Mouse (Mus musculus): ENCODE measurements around the gene Tsku. TPM values are rescaled to one million over a fixed set of nuclear protein-coding genes. Genes with fewer than 3 reads are reported as not detected.

Tsku gene
- polyA plus RNA-seq, 1 experiment from 2014 or later: 7.9 TPM

DNA sequence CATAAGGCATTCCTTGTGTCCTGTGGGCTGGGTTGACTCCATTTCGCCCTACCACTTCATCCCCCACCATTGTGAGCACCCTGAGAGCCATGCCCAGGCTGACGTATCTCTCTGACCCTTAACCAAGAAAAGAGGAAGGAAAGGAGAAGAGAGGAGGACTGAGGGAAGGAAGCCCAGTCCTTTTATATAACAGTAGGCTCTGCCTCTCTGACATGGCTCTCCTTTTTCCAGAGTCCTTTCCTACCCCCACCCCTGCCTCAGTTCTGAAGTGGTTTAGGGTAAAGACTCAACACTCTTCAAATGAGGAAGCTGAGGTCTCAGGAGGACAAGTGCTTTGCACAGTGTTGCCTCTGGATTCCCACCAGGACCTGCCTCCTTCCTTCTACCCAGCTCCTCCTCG, 27.1 kb downstream of the Tsku start:
- H3K4me3 ChIP-seq (replicated peaks; ENCODE audit: low read length): no peak overlapping the region
- ATAC-seq: no peak
- no peaks in the 10 kb centered on the region for H3K9me3 ChIP-seq (ENCODE audit: control insufficient read depth, low read length)
- peaks cover 8% of the 10 kb centered on the region for H3K4me1 ChIP-seq (replicated peaks; ENCODE audit: control insufficient read depth, insufficient read depth, low read length)
- WGBS: 83% methylated on average over 3 of the region's 3 CpGs
- H3K27ac ChIP-seq (ENCODE audit: low read length): no peak overlapping the region
- no peak overlapping the region for H3K9ac ChIP-seq (replicated peaks; ENCODE audit: low read depth, low read length)
- H3K4me2 ChIP-seq (ENCODE audit: low read length): no peak overlapping the region
- H3K36me3 ChIP-seq (ENCODE audit: control insufficient read depth, insufficient read depth): no peaks in the 10 kb centered on the region
- no peaks in the 10 kb centered on the region for H3K27me3 ChIP-seq (replicated peaks; ENCODE audit: control insufficient read depth, insufficient read depth, low read length)

DNA sequence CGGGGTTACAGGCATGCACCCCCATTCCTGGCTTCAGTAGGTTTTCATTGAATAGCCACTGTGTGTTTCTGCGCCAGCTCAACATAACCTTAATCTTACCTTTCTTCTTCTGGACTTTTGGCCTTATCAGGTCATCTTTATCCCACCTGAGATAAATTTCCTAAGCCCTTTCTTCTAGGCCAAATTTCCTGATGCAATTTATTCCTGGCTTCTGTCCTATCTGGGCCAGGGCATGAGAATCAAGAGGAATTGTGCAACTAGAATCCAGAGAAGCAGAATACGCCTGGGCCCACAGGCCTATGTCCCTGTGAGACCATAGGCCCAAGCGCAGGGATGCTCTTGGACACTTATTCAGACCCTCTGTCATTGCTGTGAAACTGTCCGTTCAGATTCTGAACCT, 27.6 kb downstream of the Tsku start:
- 93% methylated on average over 5 of the region's 5 CpGs for WGBS
- H3K27ac ChIP-seq (ENCODE audit: low read length): no peak overlapping the region
- no peak for ATAC-seq
- no peak overlapping the region for H3K4me3 ChIP-seq (replicated peaks; ENCODE audit: low read length)
- no peak overlapping the region for H3K9ac ChIP-seq (replicated peaks; ENCODE audit: low read depth, low read length)
- no peaks in the 10 kb centered on the region for H3K27me3 ChIP-seq (replicated peaks; ENCODE audit: control insufficient read depth, insufficient read depth, low read length)
- H3K4me2 ChIP-seq (ENCODE audit: low read length): no peak overlapping the region
- H3K9me3 ChIP-seq (ENCODE audit: control insufficient read depth, low read length): no peaks in the 10 kb centered on the region
- H3K36me3 ChIP-seq (ENCODE audit: control insufficient read depth, insufficient read depth): no peaks in the 10 kb centered on the region
- H3K4me1 ChIP-seq (replicated peaks; ENCODE audit: control insufficient read depth, insufficient read depth, low read length): peaks cover 8% of the 10 kb centered on the region

DNA sequence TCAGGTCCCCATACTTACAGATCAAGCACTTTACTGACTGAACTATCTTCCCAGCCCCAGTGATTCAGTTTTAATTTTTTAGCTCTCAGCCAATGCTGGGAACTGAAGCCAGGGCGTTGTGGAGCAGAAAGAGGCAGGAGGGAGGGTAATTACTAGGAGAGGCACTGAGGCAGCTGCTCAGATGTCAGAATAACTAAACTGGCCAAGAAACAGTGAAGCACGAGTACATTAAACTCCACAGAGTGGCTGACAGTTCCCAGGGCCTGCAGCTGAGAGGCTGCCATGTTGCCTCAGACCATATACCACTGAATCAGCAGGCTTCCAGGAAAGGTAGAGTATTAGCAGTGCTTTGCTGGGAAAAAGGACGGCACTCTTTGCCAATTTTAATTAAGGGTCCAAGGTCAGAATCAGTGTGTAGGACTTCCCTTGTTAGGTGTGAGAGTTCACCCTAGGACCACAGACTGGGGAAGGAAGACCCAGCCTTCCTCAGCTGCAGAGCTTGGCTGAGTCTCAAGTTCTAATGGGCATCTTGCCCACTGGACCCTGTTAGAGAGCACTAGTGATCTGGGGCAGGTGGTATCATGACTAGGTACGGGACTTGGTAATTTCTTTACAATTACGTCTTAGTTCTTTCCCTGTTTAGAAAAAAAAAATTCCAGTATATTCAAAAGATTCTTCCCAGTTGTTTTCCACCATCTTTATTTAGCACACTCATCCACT, 28.3 kb downstream of the Tsku start:
- peak; percentile 71 for ATAC-seq
- no peak overlapping the region for H3K27ac ChIP-seq (ENCODE audit: low read length)

DNA sequence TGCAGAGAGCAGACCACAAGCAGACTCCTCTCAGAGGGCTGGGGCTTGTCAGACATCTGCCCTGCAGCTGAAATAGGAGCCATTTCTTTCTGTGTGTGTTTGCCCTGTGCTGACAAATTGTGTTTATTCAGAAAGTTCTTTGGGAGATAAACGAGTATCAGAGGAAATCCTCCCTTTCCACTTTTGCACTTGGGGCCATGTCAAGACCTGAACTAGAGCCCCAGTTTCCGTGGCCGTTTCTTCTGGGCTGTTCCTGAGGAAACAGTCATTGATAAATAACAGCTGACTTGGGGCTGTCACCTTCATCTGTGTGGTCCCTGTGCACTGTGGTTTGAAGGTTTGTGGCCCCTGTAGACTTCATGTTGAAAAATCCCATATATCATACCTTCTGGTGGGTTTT, 29.2 kb downstream of the Tsku start:
- Histone ChIP-seq H3K36me3 (ENCODE audit: control insufficient read depth, insufficient read depth) (no peaks in the 10 kb centered on the region), H3K4me1 (replicated peaks; ENCODE audit: control insufficient read depth, insufficient read depth, low read length) (peaks cover 8% of the 10 kb centered on the region), H3K4me3 (replicated peaks; ENCODE audit: low read length) (no peak overlapping the region), H3K27me3 (replicated peaks; ENCODE audit: control insufficient read depth, insufficient read depth, low read length) (no peaks in the 10 kb centered on the region), H3K9me3 (ENCODE audit: control insufficient read depth, low read length) (no peaks in the 10 kb centered on the region), H3K9ac (replicated peaks; ENCODE audit: low read depth, low read length) (no peak overlapping the region), H3K4me2 (ENCODE audit: low read length) (no peak overlapping the region), H3K27ac (ENCODE audit: low read length) (no peak overlapping the region)
- WGBS: 75% methylated on average over 3 of the region's 3 CpGs
- no peak for ATAC-seq

More for the DNA sequence above, 28.3 kb downstream of the Tsku start:
- Histone ChIP-seq H3K4me3 (replicated peaks; ENCODE audit: low read length) (no peak overlapping the region), H3K9ac (replicated peaks; ENCODE audit: low read depth, low read length) (no peak overlapping the region), H3K4me1 (replicated peaks; ENCODE audit: control insufficient read depth, insufficient read depth, low read length) (peaks cover 8% of the 10 kb centered on the region), H3K27me3 (replicated peaks; ENCODE audit: control insufficient read depth, insufficient read depth, low read length) (no peaks in the 10 kb centered on the region), H3K4me2 (ENCODE audit: low read length) (no peak overlapping the region), H3K9me3 (ENCODE audit: control insufficient read depth, low read length) (no peaks in the 10 kb centered on the region), H3K36me3 (ENCODE audit: control insufficient read depth, insufficient read depth) (no peaks in the 10 kb centered on the region)
- WGBS: 42% methylated on average over 5 of the region's 5 CpGs

DNA sequence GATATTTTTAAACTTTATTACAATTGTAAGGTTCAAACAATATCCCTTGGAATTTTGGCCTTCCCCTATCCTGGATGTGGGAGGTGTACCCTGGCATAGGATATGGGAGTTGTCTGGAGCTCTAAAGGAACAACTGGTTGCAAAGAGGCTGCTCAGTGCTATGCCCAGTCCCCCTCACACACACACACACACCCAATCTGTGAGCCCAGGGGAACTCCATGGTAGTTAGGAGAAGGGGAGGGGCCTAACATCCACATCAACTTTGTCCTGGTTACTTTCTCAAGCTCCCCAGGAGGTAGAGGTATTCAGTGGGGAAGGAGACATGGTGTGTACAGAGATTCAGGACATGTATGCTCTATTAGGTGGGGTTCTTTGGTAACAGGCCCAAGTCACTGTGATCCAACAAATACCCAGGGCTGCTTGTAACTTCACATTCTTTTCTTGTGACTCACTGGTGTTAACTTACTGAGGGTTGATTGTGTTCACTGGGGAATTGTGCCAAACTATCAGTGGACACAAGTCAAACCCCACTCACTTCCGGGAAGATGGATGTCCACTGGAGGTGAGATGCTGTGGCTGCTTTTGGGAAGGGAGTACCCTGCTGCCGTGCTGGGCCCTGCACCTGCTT, 30.6 kb downstream of the Tsku start:
- Histone ChIP-seq H3K4me3 (replicated peaks; ENCODE audit: low read length) (no peak overlapping the region), H3K36me3 (ENCODE audit: control insufficient read depth, insufficient read depth) (no peaks in the 10 kb centered on the region), H3K9ac (replicated peaks; ENCODE audit: low read depth, low read length) (no peak overlapping the region), H3K4me1 (replicated peaks; ENCODE audit: control insufficient read depth, insufficient read depth, low read length) (peaks cover 8% of the 10 kb centered on the region), H3K27ac (ENCODE audit: low read length) (no peak overlapping the region), H3K27me3 (replicated peaks; ENCODE audit: control insufficient read depth, insufficient read depth, low read length) (no peaks in the 10 kb centered on the region), H3K4me2 (ENCODE audit: low read length) (no peak overlapping the region), H3K9me3 (ENCODE audit: control insufficient read depth, low read length) (no peaks in the 10 kb centered on the region)
- 74% methylated on average over 2 of the region's 2 CpGs for WGBS
- no peak for ATAC-seq

DNA sequence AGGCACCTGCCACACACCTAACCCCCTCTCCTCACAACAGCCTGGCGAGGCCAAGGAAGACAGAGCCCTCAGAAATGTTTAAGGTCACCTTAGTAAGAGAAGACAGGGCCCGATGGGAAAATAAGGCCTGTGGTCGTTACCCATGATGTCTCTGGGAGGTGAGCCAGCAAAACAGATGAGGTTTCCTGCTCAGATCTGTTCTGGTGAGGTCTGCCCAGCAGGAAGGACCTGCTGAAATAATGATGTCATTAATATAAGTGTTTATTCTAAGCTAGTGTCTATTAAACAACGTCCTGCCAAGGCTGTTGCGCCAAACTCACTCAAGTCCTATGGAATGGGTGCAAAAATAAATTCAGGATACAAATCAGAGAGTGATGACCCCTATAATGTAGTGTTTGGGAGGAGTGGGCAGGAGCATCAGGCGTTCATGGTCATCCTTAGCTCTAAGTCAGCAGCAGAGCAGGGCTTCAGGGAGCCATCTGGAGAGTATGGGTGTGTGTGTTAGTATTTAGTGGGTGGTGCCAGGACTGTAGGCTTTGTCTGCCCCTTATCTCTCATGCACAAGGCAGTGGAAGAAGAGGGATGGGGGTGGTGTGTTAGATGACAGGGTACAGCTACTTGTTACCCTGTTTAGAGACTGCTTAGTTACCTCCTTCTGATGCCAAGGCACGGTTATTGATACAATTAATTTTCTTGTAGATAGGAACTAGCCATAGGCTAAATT, 31.3 kb downstream of the Tsku start:
- Histone ChIP-seq H3K4me3 (replicated peaks; ENCODE audit: low read length) (no peak overlapping the region), H3K27ac (ENCODE audit: low read length) (no peak overlapping the region), H3K9ac (replicated peaks; ENCODE audit: low read depth, low read length) (no peak overlapping the region), H3K36me3 (ENCODE audit: control insufficient read depth, insufficient read depth) (no peaks in the 10 kb centered on the region), H3K4me2 (ENCODE audit: low read length) (no peak overlapping the region), H3K27me3 (replicated peaks; ENCODE audit: control insufficient read depth, insufficient read depth, low read length) (0 out of 2 replicates have a peak, but pooled peaks cover 2% of the 10 kb centered on the region), H3K9me3 (ENCODE audit: control insufficient read depth, low read length) (no peaks in the 10 kb centered on the region), H3K4me1 (replicated peaks; ENCODE audit: control insufficient read depth, insufficient read depth, low read length) (peaks cover 8% of the 10 kb centered on the region)
- 64% methylated on average over 7 of the region's 7 CpGs for WGBS
- no peak for ATAC-seq

DNA sequence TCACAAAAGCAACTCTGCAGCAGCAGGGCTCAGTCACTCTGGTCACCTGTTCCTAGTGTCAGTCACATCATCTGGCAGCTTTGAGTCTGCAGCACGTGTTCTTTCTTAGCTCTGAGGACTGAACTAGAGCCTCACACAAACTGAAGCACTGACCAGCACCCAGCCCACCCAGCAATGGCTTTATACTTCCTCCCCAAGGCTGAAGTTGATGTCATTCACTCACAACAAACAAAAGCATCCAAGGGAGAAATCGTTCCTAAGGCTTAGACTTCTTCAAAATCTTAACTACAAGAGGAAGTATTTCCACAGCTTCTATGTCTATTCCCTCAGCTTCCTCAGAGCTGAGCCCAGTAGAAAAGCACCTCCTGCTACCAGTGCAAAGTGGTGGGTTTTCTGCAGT, 32.8 kb downstream of the Tsku start:
- Histone ChIP-seq H3K9me3 (ENCODE audit: control insufficient read depth, low read length) (no peaks in the 10 kb centered on the region), H3K27ac (ENCODE audit: low read length) (no peak overlapping the region), H3K4me2 (ENCODE audit: low read length) (no peak overlapping the region), H3K27me3 (replicated peaks; ENCODE audit: control insufficient read depth, insufficient read depth, low read length) (0 out of 2 replicates have a peak, but pooled peaks cover 2% of the 10 kb centered on the region), H3K4me1 (replicated peaks; ENCODE audit: control insufficient read depth, insufficient read depth, low read length) (peaks cover 11% of the 10 kb centered on the region), H3K36me3 (ENCODE audit: control insufficient read depth, insufficient read depth) (no peaks in the 10 kb centered on the region), H3K9ac (replicated peaks; ENCODE audit: low read depth, low read length) (no peak overlapping the region), H3K4me3 (replicated peaks; ENCODE audit: low read length) (no peak overlapping the region)
- 54% methylated on average over 2 of the region's 2 CpGs for WGBS
- ATAC-seq: no peak

DNA sequence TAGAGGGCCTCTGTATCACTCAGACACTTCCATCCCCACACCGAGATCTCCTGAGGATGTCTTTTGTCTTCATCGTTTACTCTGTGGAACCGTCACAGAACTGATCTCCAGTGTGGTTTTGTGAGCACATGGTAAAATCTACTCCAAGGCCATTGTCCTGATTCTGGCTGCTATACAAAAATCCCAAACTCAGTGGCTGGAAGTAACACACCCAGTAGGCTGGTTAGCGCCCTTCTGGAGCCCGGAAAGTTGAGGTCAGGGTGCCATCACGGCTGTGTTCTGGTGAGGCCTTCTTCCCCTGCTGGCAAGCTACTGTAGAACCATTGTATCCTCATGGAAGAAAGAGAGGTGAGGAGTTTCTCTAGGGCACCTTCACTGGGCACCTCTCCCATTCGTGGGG, 35.1 kb downstream of the Tsku start:
- WGBS: 77% methylated on average over 7 of the region's 7 CpGs
- Histone ChIP-seq H3K27me3 (replicated peaks; ENCODE audit: control insufficient read depth, insufficient read depth, low read length) (0 out of 2 replicates have a peak, but pooled peaks cover 5% of the 10 kb centered on the region), H3K4me1 (replicated peaks; ENCODE audit: control insufficient read depth, insufficient read depth, low read length) (peaks cover 6% of the 10 kb centered on the region), H3K9me3 (ENCODE audit: control insufficient read depth, low read length) (no peaks in the 10 kb centered on the region), H3K27ac (ENCODE audit: low read length) (no peak overlapping the region), H3K4me3 (replicated peaks; ENCODE audit: low read length) (no peak overlapping the region), H3K4me2 (ENCODE audit: low read length) (no peak overlapping the region), H3K36me3 (ENCODE audit: control insufficient read depth, insufficient read depth) (no peaks in the 10 kb centered on the region), H3K9ac (replicated peaks; ENCODE audit: low read depth, low read length) (no peak overlapping the region)
- ATAC-seq: no peak

DNA sequence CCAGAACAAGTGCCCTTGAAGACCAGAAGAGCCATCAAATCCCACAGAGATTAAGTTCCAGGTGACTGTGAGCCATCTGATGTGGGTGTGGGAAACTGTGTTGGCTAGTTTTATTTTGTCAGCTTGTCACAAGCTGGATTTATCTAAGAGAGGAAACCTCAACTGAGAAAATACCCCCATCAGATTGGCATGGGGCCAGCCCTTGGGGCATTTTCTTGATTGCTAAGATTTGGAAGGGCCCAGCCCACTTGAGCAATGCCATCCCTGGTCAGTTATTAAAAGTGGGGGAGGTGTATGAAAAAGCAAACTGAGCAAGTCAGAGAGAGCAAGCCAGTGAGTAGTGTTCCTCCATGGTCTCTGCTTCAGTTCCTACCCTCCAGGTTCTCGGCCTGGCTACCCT, 36.9 kb downstream of the Tsku start:
- Histone ChIP-seq H3K27ac (ENCODE audit: low read length) (no peak overlapping the region), H3K4me2 (ENCODE audit: low read length) (no peak overlapping the region), H3K9ac (replicated peaks; ENCODE audit: low read depth, low read length) (no peak overlapping the region), H3K36me3 (ENCODE audit: control insufficient read depth, insufficient read depth) (no peaks in the 10 kb centered on the region), H3K4me1 (replicated peaks; ENCODE audit: control insufficient read depth, insufficient read depth, low read length) (peaks cover 6% of the 10 kb centered on the region), H3K27me3 (replicated peaks; ENCODE audit: control insufficient read depth, insufficient read depth, low read length) (0 out of 2 replicates have a peak, but pooled peaks cover 5% of the 10 kb centered on the region), H3K9me3 (ENCODE audit: control insufficient read depth, low read length) (no peaks in the 10 kb centered on the region), H3K4me3 (replicated peaks; ENCODE audit: low read length) (no peak overlapping the region)
- 80% methylated on average over 1 of the region's 1 CpGs for WGBS
- no peak for ATAC-seq
